Mouse (Mus musculus) midbrain, embryonic 14.5 days (tissue): Measurements from ENCODE around the gene Ifnar1. TPM values are rescaled to one million over a fixed set of nuclear protein-coding genes. Genes with fewer than 3 reads are reported as not detected.

Experiments used
- ATAC-seq: fragments of 200-750 bp; cut with Nextera tagmentation; 2 replicates; pipeline ENCODE4 v1.8.0; 2017; ENCODE audit warnings: moderate number of reproducible peaks, moderate library complexity; ENCODE audit not compliant: low FRiP score, low TSS enrichment
- DNase-seq: peaks from one replicate; pipeline ENCODE4 v3.0.0-alpha.2; 2015
- H3K27ac ChIP-seq: fragments of 300-500 bp; sonication (generic); replicated peaks from 2 replicates; pipeline ENCODE4 v1.5.1; 2014; ENCODE audit warnings: mild to moderate bottlenecking, low read depth, low read length, moderate library complexity
- H3K27me3 ChIP-seq: fragments of 300-500 bp; sonication (generic); 2 replicates; pipeline ENCODE4 v1.6.1; 2014; ENCODE audit warnings: low read length, control low read depth, mixed read lengths; ENCODE audit not compliant: control insufficient read depth, insufficient read depth
- H3K36me3 ChIP-seq: fragments of 300-500 bp; sonication (generic); 2 replicates; pipeline ENCODE4 v1.6.1; 2014; ENCODE audit warnings: low read length, control low read depth; ENCODE audit not compliant: control insufficient read depth, insufficient read depth
- H3K4me1 ChIP-seq: fragments of 300-500 bp; sonication (generic); 2 replicates; pipeline ENCODE4 v1.6.1; 2014; ENCODE audit warnings: mild to moderate bottlenecking, antibody characterized with exemption, low read length, control low read depth; ENCODE audit not compliant: control insufficient read depth, insufficient read depth
- H3K4me2 ChIP-seq: fragments of 300-500 bp; sonication (generic); 2 replicates; pipeline ENCODE4 v1.6.1; 2014; ENCODE audit warnings: mild to moderate bottlenecking, low read length, moderate library complexity
- H3K4me3 ChIP-seq: fragments of 300-500 bp; sonication (generic); replicated peaks from 2 replicates; pipeline ENCODE4 v1.5.1; 2014; ENCODE audit warnings: low read depth, low read length
- H3K9ac ChIP-seq: fragments of 300-500 bp; sonication (generic); replicated peaks from 2 replicates; pipeline ENCODE4 v1.6.1; 2014; ENCODE audit warnings: mild to moderate bottlenecking, low read length, moderate library complexity
- H3K9me3 ChIP-seq: fragments of 300-500 bp; sonication (generic); 2 replicates; pipeline ENCODE4 v1.6.1; 2016; ENCODE audit warnings: low read length, control low read depth, mixed read lengths; ENCODE audit not compliant: control insufficient read depth
- WGBS: fragments of 180-500 bp; shearing (Covaris S2); extraction: QIAGEN DNeasy Blood & Tissue Kit; methylation state at CpG from one replicate; pipeline ENCODE4 v1.1.7; 2014; 5-methylcytosine and 5-hydroxymethylcytosine counted together
- polyA plus RNA-seq: library from polyadenylated mRNA; unstranded; fragments of >200 nt; fragmentation: Nextera tagmentation; extraction: Ambion mirVana; gene quantifications from 2 replicates; pipeline ENCODE4 v1.2.1, GENCODE M21; 2014

Gene Ifnar1
- polyA plus RNA-seq, 1 experiment from 2014 or later: 56.1 TPM

- Histone ChIP-seq H3K27ac (no peak overlapping the region), H3K9ac (no peak overlapping the region), H3K4me3 (no peak overlapping the region), H3K4me2 (no peak overlapping the region), H3K27me3 (no peaks in the 10 kb centered on the region), H3K4me1 (no peaks in the 10 kb centered on the region), H3K9me3 (no peaks in the 10 kb centered on the region), H3K36me3 (peaks cover 72% of the 10 kb centered on the region)
- 95% methylated on average over 7 of the region's 7 CpGs for WGBS
- no peak for DNase-seq
- no peak for ATAC-seq
Measured at GRCm38 (mm10) chr16:91504701-91505100, 19.7 kb downstream of the Ifnar1 start.

- ATAC-seq (no peak), DNase-seq (no peak)
- no peak overlapping the region for H3K27ac ChIP-seq
- no peaks in the 10 kb centered on the region for H3K9me3 ChIP-seq
- H3K4me2 ChIP-seq: no peak overlapping the region
- no peaks in the 10 kb centered on the region for H3K4me1 ChIP-seq
- H3K36me3 ChIP-seq: peaks cover 69% of the 10 kb centered on the region
- no peaks in the 10 kb centered on the region for H3K27me3 ChIP-seq
- H3K9ac ChIP-seq: no peak overlapping the region
- 89% methylated on average over 15 of the region's 15 CpGs for WGBS
- H3K4me3 ChIP-seq: no peak overlapping the region
Measured at GRCm38 (mm10) chr16:91505116-91505601, 20.1 kb downstream of the Ifnar1 start.

- H3K4me1 ChIP-seq: no peaks in the 10 kb centered on the region
- H3K9me3 ChIP-seq: no peaks in the 10 kb centered on the region
- H3K27ac ChIP-seq: no peak overlapping the region
- H3K4me2 ChIP-seq: no peak overlapping the region
- H3K27me3 ChIP-seq: no peaks in the 10 kb centered on the region
- H3K4me3 ChIP-seq: no peak overlapping the region
- ATAC-seq: no peak
- WGBS: 93% methylated on average over 12 of the region's 12 CpGs
- H3K36me3 ChIP-seq: peaks cover 62% of the 10 kb centered on the region
- no peak for DNase-seq
- H3K9ac ChIP-seq: no peak overlapping the region
Measured at GRCm38 (mm10) chr16:91506396-91506795, 21.4 kb downstream of the Ifnar1 start.

GRCm38 (mm10) chr16:91512161-91512787 is 27.2 kb downstream of the Ifnar1 start:
- Histone ChIP-seq H3K9me3 (no peaks in the 10 kb centered on the region), H3K9ac (no peak overlapping the region), H3K4me1 (no peaks in the 10 kb centered on the region), H3K36me3 (0 out of 2 replicates have a peak, but pooled peaks cover 11% of the 10 kb centered on the region), H3K27me3 (no peaks in the 10 kb centered on the region), H3K27ac (no peak overlapping the region), H3K4me2 (no peak overlapping the region), H3K4me3 (no peak overlapping the region)
- ATAC-seq: no peak
- DNase-seq: peak; percentile 89
- WGBS: 32% methylated on average over 7 of the region's 7 CpGs

GRCm38 (mm10) chr16:91513099-91513498 is 28.1 kb downstream of the Ifnar1 start:
- DNase-seq (no peak), ATAC-seq (no peak)
- Histone ChIP-seq H3K9ac (no peak overlapping the region), H3K9me3 (no peaks in the 10 kb centered on the region), H3K27me3 (no peaks in the 10 kb centered on the region), H3K4me3 (no peak overlapping the region), H3K4me1 (no peaks in the 10 kb centered on the region), H3K27ac (no peak overlapping the region), H3K36me3 (0 out of 2 replicates have a peak, but pooled peaks cover 6% of the 10 kb centered on the region), H3K4me2 (no peak overlapping the region)
- WGBS: 87% methylated on average over 6 of the region's 6 CpGs

- WGBS: 87% methylated on average over 7 of the region's 7 CpGs
- no peaks in the 10 kb centered on the region for H3K27me3 ChIP-seq
- no peak overlapping the region for H3K4me2 ChIP-seq
- no peaks in the 10 kb centered on the region for H3K36me3 ChIP-seq
- H3K9me3 ChIP-seq: no peaks in the 10 kb centered on the region
- DNase-seq: no peak
- H3K4me3 ChIP-seq: no peak overlapping the region
- H3K9ac ChIP-seq: no peak overlapping the region
- no peaks in the 10 kb centered on the region for H3K4me1 ChIP-seq
- no peak overlapping the region for H3K27ac ChIP-seq
- ATAC-seq: no peak
Measured at GRCm38 (mm10) chr16:91517020-91517419, 32.0 kb downstream of the Ifnar1 start.

GRCm38 (mm10) chr16:91522040-91522439 is 37.0 kb downstream of the Ifnar1 start:
- DNase-seq (no peak), ATAC-seq (no peak)
- H3K9me3 ChIP-seq: no peaks in the 10 kb centered on the region
- H3K4me2 ChIP-seq: no peak overlapping the region
- no peak overlapping the region for H3K4me3 ChIP-seq
- no peaks in the 10 kb centered on the region for H3K27me3 ChIP-seq
- H3K4me1 ChIP-seq: no peaks in the 10 kb centered on the region
- H3K27ac ChIP-seq: no peak overlapping the region
- H3K9ac ChIP-seq: no peak overlapping the region
- WGBS: 89% methylated on average over 5 of the region's 5 CpGs
- H3K36me3 ChIP-seq: no peaks in the 10 kb centered on the region

- Histone ChIP-seq H3K27ac (no peak overlapping the region), H3K27me3 (no peaks in the 10 kb centered on the region), H3K4me3 (no peak overlapping the region), H3K36me3 (no peaks in the 10 kb centered on the region), H3K4me2 (no peak overlapping the region), H3K9me3 (no peaks in the 10 kb centered on the region), H3K9ac (no peak overlapping the region), H3K4me1 (no peaks in the 10 kb centered on the region)
- ATAC-seq: no peak
- WGBS: 53% methylated on average over 18 of the region's 18 CpGs
- no peak for DNase-seq
Measured at GRCm38 (mm10) chr16:91522479-91523309, 37.7 kb downstream of the Ifnar1 start.
